Mouse (Mus musculus) stomach, postnatal 0 days (tissue): ENCODE measurements around the gene Noct.

Source experiments
- CTCF ChIP-seq: IDR thresholded peaks from 2 replicates; pipeline ENCODE4 v1.5.1; 2016; ENCODE audit warnings: antibody characterized with exemption, low read depth, mild to moderate bottlenecking, moderate library complexity
- EP300 ChIP-seq: optimal IDR thresholded peaks from 2 replicates; pipeline ENCODE3; 2016; ENCODE audit warnings: antibody characterized with exemption

GRCm38 (mm10) chr3:51249460-51249859 is 25.2 kb downstream of the Noct start:
- TF ChIP-seq CTCF (no peak), EP300 (no peak)
